Mouse (Mus musculus) c-Kit-negative CD71-positive TER-119-positive erythroid progenitor cells, embryonic 14.5 days (primary cell): ENCODE data around the gene Rnf8.
"Not testable (repeated sequence)": the region's sequence is repeated elsewhere in the genome, so short reads cannot be mapped to it uniquely, and the experiment has no call there.

Source experiments
- DNase-seq: peaks from one replicate; pipeline ENCODE4 v3.0.0-alpha.2; 2013; ENCODE audit warnings: low read depth, low spot score

Gene Rnf8

DNA sequence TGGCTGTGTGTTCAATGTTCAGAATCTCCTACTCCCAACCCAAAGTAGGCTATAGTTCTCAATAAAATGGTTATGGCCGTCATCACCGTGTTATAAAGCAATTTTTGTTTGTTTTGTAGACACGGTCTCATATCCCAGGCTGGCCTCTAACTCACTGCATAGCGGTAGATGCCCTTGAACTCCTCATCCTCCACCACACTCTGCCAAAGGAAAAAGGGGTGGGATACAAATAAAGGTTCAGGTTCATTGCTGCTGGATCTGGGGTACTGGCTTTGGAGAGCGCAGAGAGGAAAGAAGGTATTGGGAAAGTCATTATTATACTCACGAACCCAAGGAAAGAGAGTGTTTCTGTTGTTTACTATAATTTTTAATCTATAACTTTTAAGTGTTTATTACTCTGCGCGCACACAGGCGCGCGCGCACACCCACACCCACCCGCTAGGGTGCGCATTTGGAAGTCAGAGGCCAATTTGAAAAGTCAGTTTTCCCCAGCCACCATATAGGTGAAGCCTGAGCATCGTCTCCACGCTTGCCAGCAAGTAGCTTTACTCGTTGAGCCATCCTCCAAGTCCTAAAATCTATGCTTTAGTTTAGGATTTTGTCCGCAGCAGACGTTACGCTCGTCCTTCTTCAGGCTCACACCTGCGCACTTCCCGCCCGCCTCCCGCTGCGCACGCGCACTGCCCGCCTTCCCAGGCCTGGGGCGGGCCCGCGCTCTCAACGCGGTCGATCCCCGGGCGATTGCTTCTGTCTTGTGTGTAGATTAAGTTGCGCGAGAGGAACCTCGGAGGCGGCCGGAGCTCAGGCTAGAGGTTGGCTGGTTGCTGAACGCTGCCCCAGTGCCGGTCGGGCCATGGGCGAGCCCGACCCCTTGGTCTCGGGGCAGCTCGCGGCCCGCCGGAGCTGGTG is at the start of gene Rnf8, which contains the start of gene Gm28043:
TSS of gene Rnf8 (plus strand) at position 676 of the 909 bp plus-strand sequence.
TSS of gene Gm28043 (plus strand) at position 762 of the 909 bp plus-strand sequence.
- peak; percentile 92 for DNase-seq

DNA sequence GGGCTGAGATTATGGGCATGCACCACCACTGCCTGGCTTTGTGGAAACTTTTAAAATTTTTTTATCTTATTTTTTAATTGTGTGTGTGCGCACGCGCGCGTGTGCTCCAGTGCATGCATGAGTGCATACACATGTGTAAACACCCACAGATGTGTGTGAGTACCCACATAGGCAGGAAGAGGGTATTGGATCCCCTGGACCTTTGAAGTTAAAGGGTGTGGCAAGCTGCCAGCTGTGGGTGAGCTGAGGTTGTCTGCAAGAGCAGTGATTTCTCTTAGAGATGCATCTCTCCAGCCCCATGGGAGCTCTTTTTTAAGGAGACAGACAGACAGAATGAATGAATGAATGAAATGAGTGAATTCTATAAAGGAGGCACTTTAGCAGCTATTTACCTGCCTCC is 49.1 kb upstream of the Rnf8 start:
- no peak for DNase-seq

DNA sequence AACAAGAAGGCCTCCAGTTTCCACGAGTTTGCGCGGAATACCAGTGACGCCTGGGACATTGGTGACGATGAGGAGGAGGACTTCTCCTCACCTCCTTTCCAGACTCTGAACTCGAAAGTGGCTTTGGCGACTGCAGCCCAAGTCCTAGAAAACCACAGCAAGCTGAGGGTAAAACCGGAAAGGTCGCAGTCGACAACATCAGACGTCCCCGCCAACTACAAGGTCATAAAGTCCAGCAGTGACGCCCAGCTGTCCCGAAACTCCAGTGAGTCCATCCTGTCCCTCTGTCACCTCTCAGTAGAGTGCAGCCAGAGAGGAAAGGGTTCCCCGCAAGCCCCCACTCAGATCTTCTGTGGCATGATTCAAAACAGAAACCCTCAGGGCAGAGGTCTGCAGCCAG is 46.2 kb upstream of the Rnf8 start:
- DNase-seq: no peak

DNA sequence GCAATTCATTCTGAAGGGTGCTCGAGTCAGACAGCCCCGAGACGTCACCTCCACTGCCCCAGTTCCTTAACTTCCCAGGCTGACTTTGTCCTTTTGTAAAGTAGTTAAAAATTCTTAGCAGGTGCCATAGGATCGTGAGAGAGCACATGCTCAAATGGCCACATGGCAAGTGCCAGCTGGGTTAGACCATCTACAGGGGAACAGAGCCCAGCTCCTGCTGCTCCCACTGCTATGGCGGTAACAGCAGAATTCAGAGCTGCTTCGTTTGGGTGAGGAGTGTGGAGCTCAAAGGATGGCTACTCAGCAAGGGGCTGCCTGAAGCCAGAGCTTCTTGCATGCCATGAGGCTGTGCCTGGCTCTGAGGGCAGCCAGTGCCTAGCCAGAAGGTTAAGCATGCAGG is 44.8 kb upstream of the Rnf8 start:
- DNase-seq: no peak

DNA sequence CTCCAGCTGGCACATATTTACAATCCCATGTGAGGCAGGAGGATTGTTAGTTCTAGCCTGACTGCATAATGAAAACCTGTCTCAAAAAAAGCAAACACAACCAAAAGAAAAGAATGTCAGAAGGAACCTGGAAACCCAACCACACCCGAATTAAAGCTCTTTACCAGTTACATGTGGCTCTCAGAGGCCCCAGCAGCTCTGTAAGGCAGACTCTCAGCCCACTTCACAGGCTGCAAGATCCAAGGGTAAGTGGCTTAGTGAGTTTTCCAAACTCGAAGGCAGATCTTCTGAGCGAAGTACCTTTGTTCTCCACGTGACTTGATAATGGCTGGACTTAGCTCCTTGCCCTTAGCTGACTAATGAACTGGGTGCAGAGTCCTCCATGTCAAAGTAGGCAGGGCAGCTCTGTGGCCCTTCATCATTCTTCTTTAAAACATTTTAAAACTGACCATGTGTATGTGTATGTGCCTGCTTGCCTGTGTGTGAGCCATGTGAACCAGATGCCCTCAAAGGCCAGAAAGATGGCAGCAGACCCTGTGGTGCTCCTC is 34.9 kb upstream of the Rnf8 start:
- no peak for DNase-seq

DNA sequence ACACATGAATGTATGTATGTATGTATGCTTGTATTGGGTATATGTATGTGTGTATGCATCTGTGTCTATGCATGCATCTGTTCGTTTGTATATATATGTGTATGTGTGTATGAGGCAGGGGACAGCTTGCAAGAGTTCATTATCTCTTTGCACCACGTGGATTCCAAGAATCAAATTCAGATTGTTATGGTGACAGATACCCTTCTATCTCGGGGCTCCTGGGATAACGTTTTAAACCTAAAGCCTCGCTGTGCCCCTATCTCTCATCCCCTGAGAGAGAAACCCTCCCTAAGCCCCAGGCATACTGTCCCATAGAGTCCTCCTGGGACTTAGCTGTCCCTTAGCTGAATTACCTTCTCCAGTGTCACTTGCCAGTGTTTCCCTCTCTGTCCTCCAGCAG is 31.0 kb upstream of the Rnf8 start:
- no peak for DNase-seq

DNA sequence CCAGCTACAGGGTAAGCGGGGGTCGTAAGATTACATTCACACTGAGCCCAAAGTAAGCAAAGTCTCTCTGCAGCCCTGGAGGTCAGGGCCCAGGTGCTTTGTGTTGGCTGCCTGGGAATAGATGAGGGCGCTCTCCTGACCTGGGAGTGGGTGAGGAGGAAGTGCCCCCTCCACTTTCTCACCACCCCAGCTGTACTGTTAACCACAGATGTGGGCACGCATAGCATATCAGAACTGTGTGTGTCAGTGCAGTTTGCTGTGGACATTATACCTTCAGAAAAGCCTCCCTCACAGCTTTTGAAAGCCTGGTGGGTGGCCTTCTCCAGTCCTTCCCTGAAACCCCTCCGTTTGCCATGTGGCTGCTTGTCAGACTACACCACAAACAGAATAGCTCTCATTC is 30.3 kb upstream of the Rnf8 start:
- no peak for DNase-seq

DNA sequence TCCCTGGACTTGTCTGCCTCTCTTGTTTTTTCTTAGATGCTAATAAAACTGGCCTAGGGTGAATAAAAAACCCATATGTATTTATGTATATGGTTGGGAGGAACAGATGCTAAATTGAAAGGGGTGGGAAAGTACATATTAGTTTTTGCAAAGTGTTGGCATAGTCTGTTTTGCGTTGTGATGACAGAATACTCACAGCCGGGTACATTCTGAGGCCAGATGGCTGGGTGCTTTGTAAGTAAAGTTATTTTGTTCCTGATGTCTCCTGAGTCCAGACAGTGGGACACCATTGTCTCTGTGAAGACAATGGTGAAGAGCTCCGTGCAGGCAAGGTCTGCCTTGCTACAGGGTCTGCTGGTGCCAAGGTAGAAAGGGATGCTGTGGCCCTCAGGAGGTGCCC is 29.9 kb upstream of the Rnf8 start:
- no peak for DNase-seq

DNA sequence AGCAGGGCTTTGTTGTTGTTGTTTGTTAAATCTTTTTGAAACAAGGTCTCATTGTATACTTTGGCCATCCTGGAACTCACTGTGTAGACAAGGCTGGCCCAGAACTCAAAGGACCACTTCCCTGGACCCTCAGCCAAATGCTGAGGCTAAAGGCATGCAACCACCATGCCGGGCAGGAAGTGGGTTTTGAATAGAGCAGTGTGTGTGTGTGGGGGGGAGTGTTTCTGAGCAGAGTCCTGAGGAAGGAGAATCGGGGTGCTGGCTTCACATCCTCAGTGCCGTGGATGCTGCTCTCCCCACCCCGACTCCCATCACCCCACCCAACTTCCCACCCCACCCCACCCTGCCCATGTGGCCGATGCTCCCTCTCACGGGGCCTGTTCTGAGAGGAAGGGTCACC is 29.1 kb upstream of the Rnf8 start:
- no peak for DNase-seq

DNA sequence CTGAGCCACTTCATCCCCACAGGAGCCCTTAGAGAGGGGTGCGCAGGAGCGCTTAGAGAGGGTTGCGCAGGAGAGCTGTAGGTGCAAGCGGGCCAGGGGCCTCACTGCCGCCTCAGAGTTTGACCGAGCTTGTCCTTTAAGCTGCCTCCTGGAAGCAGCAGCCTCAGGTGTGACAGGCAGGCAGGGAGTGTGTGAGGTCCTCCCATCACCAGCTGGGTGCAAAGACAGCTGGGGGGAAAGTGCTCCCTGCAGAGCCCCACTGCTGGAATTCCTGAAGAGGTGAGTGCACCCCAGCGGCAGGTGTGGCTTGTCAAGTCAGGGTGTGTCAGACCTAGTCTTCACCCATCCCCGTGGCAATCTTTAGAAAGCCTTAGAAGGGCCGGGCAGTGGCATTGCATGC is 27.7 kb upstream of the Rnf8 start:
- no peak for DNase-seq

DNA sequence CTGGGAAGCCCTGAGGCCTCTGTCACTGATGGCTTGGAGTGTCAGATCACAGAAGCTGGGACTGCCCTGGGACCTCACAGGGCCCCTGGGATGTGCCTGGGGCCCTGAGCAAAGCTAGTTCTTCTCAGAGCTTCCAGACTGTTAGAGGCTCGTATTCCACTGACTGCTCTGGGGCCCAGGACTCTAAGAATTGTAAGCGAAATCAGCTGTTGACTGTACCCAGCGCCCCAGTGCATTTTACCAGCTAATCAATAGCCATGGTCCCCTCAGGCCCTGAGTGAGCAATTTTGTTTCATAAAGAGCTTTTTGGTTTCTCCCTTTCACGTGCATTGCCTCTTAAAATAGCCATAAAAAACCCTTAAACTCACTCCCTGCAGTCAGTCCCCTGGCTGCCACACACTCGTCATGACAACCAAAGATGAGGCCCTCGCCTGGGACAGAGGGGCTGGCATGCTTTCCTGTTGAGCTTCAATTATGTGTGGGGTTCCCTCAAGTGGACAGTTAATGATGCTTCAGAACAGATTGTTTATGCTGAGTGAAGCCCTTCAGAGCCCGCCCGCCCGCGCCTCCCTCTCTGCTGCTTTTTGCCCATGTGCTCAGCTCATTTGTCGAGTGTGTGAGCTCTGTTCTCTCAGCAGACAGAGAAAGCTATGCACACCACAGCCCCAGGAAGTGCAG is 25.2 kb upstream of the Rnf8 start:
- DNase-seq: no peak

DNA sequence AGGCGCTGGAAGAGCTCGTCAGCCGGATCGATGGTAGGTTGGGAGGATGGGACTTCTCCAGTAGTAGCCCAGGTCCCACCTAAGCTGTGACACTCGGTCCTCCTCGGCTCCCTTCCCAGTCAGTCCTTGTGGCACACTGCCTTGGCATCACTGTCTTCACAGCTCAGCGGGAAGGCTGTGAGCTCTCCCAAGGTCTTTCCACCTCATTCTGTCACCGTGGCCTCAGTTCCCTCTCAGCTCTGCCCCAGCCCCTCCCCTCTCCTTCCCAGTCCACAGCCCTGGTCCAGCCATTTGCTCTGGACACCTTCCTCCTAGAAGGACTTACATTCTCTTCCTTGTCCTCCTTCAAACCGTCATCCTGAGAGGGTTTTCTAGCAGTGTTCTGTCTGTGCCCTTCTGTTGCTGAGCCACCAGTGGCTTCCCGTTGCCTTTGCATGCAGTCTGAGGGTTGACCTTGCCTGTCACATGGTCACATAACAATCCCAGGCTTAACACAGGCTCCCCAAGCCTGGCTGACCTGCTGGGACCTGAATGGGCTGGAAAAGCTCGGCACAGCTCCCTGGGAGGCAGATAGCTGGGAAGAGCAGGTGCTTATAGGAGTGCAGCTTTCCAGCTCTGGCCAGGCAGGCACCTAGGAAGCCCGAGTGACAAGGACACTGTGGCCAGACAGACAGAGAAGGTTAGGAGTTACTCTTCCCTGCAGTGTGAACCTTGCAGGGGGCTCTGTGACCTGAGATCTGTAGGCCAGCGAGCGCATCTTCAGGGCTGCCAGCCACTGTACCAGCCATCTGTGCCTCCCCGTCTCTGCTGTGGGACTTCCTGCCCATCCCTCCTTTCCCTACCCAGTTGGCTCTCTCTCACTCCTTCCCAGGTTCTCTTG is 18.5 kb upstream of the Rnf8 start:
- DNase-seq: no peak

DNA sequence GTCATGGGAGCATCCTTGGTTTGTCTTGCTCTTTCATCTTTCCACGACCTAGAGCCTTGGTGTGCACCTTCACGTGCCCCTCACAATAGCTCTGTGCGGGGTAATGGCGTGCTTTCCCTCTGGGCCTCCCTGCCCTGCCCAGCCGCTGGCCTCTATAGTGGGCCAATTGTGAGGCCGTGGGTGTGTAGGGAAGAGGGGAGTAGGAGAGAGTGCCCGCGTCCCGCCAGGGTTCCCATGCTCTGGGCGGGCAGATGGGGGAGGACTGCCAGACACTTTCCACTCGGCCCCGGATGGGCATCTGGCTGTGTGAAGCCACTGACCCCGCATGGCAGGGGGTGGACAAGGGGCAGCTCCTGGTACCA is 17.8 kb upstream of the Rnf8 start:
- no peak for DNase-seq

DNA sequence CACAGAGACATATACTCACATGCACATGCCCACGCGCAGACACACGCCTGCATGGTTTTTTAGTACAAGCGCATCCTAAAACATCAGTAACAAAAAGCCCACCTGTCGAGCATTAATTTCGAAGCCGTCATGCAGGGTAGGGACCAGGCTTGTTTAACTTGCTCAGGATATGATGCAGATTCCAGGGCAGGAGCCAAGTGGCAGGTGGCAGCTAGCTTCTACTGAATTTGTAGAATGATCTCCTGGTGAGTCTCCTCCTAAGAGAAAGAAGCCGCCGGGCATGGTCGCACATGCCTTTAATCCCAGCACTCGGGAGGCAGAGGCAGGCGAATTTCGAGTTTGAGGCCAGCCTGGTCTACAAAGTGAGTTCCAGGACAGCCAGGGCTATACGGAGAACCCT is 15.5 kb upstream of the Rnf8 start:
- no peak for DNase-seq

DNA sequence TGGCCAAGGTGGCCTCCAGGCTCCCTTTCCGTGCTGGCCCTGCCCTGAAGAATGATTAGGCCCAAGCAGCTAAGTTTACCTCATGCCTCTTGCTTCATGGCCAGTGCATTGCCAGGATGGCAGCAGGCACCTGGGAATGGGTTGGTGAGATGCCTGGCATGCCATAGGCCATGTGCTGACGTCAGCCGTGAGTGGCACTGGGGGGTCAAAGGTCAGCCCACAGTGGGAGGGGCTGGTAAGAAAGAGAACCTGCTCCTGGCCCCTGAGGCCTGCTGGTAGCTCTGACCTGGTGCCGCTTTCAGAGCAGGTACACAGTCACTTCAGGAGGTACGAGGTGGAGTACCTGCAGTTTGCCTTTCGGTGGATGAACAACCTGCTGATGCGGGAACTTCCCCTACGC is 15.1 kb upstream of the Rnf8 start:
- DNase-seq: no peak

DNA sequence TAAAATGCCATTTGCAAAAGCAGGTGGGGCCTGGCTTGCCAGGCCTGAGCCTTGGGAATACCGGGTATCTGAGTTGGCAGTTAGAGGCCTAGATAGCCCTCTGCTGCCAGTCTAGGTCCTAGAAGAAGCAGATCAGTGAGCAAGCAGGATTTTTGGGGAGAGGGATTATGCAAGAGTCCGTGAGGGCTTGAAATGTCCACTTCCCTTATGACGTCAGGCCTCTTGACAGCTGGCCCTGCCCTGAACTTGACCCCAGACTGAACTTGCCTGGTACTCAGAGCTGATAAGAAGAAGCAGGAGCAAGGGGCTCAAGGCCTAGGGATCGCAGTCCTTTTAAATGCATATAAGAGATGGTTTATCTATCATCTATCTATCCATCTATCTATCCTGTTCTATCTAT is 13.2 kb upstream of the Rnf8 start:
- DNase-seq: no peak

DNA sequence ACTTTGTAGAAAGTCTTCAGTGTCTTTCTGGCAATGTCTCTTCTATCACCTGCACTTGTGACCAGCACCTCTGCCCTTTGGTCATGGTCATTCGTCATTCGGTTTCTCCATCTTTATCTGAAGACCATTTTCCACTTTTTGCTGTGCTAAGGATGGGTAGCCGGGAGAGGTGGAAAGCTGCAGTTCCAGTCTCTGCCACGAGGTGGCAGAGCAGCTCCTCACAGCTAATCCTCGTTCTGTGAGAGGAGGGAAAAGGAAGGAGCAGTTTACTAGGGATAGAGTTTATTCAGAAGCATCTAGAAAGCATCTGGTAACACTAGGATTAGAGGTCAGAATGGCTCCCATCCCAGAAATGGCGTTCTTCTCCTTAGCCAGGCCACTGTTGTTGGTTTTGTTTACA is 11.3 kb upstream of the Rnf8 start:
- DNase-seq: peak; percentile 59

DNA sequence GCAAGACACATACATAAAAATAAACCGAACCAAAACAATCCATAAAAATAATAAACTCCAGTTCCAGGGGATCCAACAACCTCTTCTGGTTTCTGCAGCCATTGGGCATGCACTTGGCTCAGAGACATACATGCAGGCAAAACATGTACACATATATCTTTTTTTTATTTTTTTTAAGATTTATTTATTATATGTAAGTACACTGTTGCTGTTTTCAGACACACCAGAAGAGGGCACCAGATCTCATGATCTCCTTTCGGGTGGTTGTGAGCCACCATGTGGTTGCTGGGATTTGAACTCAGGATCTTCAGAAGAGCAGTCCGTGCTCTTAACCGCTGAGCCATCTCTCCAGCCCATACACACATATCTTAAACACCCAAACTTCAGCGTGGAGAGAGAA is 1.1 kb upstream of the Rnf8 start:
- DNase-seq: not testable (repeated sequence)

DNA sequence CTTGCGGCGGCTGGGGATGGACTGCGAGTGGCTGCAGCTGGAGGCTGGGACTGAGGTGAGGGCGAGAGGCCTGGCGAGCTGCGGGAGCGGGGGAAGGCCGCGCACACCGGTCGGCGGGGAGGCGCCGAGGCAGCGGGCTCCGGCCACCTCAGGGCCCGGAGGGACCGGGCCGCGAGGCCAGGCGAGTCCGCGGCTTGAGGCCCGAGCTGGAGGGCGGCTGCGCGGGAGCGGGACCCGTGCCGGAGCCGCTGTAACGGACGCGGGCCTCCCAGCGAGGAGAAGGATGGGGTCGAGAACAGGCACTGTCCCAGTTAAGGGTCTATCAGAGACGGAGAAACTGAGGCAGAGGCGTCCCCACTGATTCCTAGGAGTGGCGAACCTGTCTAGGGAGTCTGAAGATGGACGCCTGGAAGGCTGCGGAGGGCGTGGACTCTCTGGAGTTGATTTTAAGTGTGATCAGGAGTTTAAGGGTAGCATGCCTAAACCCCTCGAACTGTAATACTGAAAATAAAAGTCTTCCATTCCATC is 498 bp downstream of the Rnf8 start:
- DNase-seq: peak; percentile 46

DNA sequence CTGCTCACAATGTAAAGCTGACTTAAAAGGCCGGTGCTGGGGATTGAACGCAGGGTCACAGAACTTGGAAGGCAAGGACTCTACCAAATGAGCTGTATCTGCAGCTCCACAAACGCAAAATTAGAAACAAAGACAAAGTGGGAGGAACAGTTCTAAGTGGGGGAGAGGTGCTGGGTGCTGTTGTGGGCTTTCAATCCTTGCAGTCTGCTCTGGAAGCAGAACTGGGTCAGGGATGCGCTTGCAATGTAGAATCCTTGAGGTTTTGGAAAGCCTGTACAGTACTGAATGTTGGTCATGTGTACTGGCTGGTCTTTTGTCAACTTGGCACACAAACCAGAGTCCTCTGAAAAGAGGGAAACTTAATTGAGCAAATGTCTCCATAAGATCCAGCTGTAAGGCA is 1.0 kb downstream of the Rnf8 start:
- no peak for DNase-seq

DNA sequence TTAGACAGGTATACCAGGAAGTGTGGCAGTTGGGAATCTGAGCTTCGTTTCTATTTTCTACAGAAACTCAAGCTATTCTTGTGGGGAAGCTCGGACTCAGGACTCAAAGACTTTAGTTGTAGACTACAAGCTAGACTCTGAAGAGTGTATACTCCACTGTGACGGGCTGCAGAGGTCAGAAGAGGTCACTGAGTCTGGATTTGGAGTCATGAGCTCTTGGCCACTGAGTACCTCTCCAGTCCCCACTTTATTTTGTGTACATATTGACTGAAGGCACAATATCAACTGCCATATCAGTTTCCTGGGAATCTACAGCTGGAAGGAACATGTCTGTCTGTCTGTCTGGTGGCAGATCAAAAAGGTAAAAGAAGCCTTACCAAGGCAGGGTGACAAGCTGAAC is 4.6 kb downstream of the Rnf8 start:
- no peak for DNase-seq

DNA sequence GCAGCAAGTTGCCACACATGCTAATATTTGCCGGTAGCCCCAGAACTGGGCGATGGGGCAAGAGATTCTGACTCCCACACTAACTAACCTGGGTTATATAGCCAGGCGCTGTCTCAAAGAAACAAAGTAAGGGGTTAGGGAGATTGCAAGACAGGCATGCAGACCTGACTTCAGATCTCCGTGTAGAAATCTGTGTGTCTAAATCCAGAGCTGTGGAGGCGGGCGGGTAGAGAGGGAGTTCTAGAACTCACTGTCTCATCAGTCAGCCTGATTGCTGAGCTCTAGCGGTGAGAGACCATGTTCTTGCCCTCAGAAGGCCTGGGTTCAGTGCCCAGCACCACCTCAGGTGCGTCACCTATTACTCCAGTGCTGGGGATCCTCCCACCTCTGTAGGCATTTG is 8.9 kb downstream of the Rnf8 start:
- no peak for DNase-seq
